Comparison of ENCODE assay signal across 8 mouse cellular contexts in the genomic region with DNA sequence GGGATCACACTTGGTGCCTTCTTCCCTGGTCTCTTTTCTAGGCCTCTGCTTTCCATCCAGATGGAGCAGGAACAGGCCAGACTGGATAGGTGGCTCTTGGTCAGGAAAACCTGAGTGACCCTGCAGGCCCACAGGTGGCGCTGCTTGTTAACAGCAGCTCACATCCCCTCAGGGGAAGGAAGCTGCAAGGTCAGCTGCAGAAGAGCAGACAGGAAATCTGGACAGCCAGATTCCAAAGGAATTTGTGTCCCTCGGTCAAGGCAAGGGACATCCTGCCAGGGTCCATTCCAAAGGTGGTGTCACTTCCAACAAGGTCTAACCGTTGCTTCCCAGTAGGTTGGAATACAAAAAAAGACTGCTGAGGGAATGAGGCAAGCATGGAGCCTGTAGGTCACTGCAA. TPM values are rescaled to one million over a fixed set of nuclear protein-coding genes. Genes with fewer than 3 reads are reported as not detected.
DNase-seq lines count a peak whose midpoint lies in the region; ATAC-seq and TF ChIP-seq lines count a peak whose summit lies in the region.
"Had no signal": no experiment of that assay in that cellular context is flagged by ENCODE, and none has a peak within 500 bp of the region (broad histone marks: within the 10 kb centered on the region; RNA-seq: fewer than 3 reads in every experiment).

No protein-coding gene starts in this region.

- intact Hi-C loops in heart, postnatal 36 days (cut with DNase I): loop anchor here (1.0 to 2.0 kb wide), 2 partner anchors 31 to 45 kb away; no protein-coding TSS in a partner anchor

- H3K4me3 ChIP-seq in G1E (ENCODE audit: low read depth, low read length): no peak overlapping the region
- H3K4me3 ChIP-seq in embryonic fibroblast, embryonic 13.5 days (ENCODE audit: insufficient read depth, low read length): no peak overlapping the region
- no peak overlapping the region for H3K4me3 ChIP-seq in limb, embryonic 14.5 days (replicated peaks; ENCODE audit: low read length)
- H3K4me3 ChIP-seq: midbrain, embryonic 12.5 days had no signal

- 0 out of 2 replicates have a peak, but pooled peaks have one; percentile 13 for TF ChIP-seq CTCF in G1E (IDR thresholded peaks at IDR 0.05; ENCODE audit: low read depth, low read length)
- TF ChIP-seq CTCF in embryonic fibroblast, embryonic 13.5 days (IDR thresholded peaks at IDR 0.05; ENCODE audit: borderline replicate concordance, insufficient read depth, low read length): peak; percentile 46; the same call in 1 of the 2 replicates

- WGBS in limb, embryonic 14.5 days: 19% methylated on average over 3 of the region's 3 CpGs

- no peak overlapping the region for H3K27ac ChIP-seq in embryonic fibroblast, embryonic 13.5 days (ENCODE audit: insufficient read depth, low read length)
- H3K27ac ChIP-seq in limb, embryonic 14.5 days (replicated peaks; ENCODE audit: low read depth, low read length): no peak overlapping the region
- H3K27ac ChIP-seq: midbrain, embryonic 12.5 days had no signal

- TF ChIP-seq POLR2A in embryonic fibroblast, embryonic 13.5 days (IDR thresholded peaks at IDR 0.05; ENCODE audit: low read depth, low read length): no peak
- TF ChIP-seq POLR2A in limb, embryonic 14.5 days (IDR thresholded peaks at IDR 0.05; ENCODE audit: borderline replicate concordance, extremely low read depth, insufficient read depth, insufficient read length): no peak

- ATAC-seq in G1E (ENCODE audit: extremely low read depth, insufficient number of reproducible peaks, low FRiP score, poor library complexity, severe bottlenecking): no peak
- ATAC-seq in limb, embryonic 14.5 days (ENCODE audit: low FRiP score, low read depth): no peak

- H3K27me3 ChIP-seq in G1E (ENCODE audit: insufficient read depth, low read length): no peaks in the 10 kb centered on the region
- H3K27me3 ChIP-seq in limb, embryonic 14.5 days (ENCODE audit: control insufficient read depth, insufficient read depth, low read length): no peaks in the 10 kb centered on the region
- H3K27me3 ChIP-seq: midbrain, embryonic 12.5 days had no signal

- no peak overlapping the region for H3K9ac ChIP-seq in limb, embryonic 14.5 days (ENCODE audit: low read depth, low read length, severe bottlenecking)
- H3K9ac ChIP-seq: midbrain, embryonic 12.5 days had no signal

- peaks cover 2% of the 10 kb centered on the region; the same call in 1 of the 2 replicates for H3K9me3 ChIP-seq in G1E (replicated peaks)
- no peaks in the 10 kb centered on the region for H3K9me3 ChIP-seq in limb, embryonic 14.5 days (ENCODE audit: control insufficient read depth, low read length)
- H3K9me3 ChIP-seq: midbrain, embryonic 12.5 days had no signal

- H3K36me3 ChIP-seq in G1E (replicated peaks): no peaks in the 10 kb centered on the region
- 0 out of 2 replicates have a peak, but pooled peaks cover 3% of the 10 kb centered on the region for H3K36me3 ChIP-seq in limb, embryonic 14.5 days (ENCODE audit: control insufficient read depth, insufficient read depth, low read length)
- H3K36me3 ChIP-seq: midbrain, embryonic 12.5 days had no signal

- DNase-seq in G1E (ENCODE audit: low spot score): peak; percentile 17
- peak; percentile 83 for DNase-seq in adrenal gland, postnatal 10 days
- peak; percentile 69 to 74 for DNase-seq in heart, postnatal 36 days
- peak; percentile 47 for DNase-seq in limb, embryonic 14.5 days (ENCODE audit: low spot score)
- DNase-seq in neural tube, embryonic 10.5 days (ENCODE audit: extremely low spot score, low spot score): peak; percentile 26
- DNase-seq in thymus, postnatal 0 days (ENCODE audit: low spot score): peak; percentile 14

- no peaks in the 10 kb centered on the region; the same call in 1 of the 2 replicates for H3K4me1 ChIP-seq in G1E (ENCODE audit: insufficient read depth, low read depth, low read length)
- no peaks in the 10 kb centered on the region; the same call in 1 of the 2 replicates for H3K4me1 ChIP-seq in embryonic fibroblast, embryonic 13.5 days (ENCODE audit: control insufficient read depth, insufficient read depth, low read length)
- no peaks in the 10 kb centered on the region for H3K4me1 ChIP-seq in limb, embryonic 14.5 days (ENCODE audit: control insufficient read depth, insufficient read depth, low read length)
- H3K4me1 ChIP-seq: midbrain, embryonic 12.5 days had no signal

- no peak overlapping the region for H3K4me2 ChIP-seq in limb, embryonic 14.5 days (replicated peaks; ENCODE audit: low read depth, low read length, severe bottlenecking)
- H3K4me2 ChIP-seq: midbrain, embryonic 12.5 days had no signal

RNA-seq across cellular contexts. Expression of gene Macf1, which starts 50.8 kb away (rescaled TPM):
- total RNA-seq in G1E (2014; fragmentation: Nextera tagmentation) (169 and 174 TPM in 2 replicates), G1E (2017) (116 and 129 TPM in 2 replicates)
- 33.7 and 39.3 TPM in 2 replicates for polyA plus RNA-seq in G1E (2012)
- 100 to 1,000 TPM; 170 to 248 TPM for total RNA-seq in adrenal gland, postnatal 10 days (2021)
- 250 and 271 TPM in 2 replicates for polyA plus RNA-seq in embryonic fibroblast, embryonic 13.5 days (2011; ENCODE audit: insufficient read length, low read depth, missing spikeins)
- total RNA-seq in heart, postnatal 36 days (2021): 100 to 1,000 TPM; 228 to 240 TPM
- polyA plus RNA-seq in limb, embryonic 14.5 days (2012; rRNA removed): 99.7 and 103 TPM in 2 replicates
- 79.8 and 84.0 TPM in 2 replicates for polyA plus RNA-seq in limb, embryonic 14.5 days (2014; fragmentation: Nextera tagmentation; extraction: Ambion mirVana)
- polyA plus RNA-seq in thymus, postnatal 0 days (2015; fragmentation: Nextera tagmentation; extraction: Ambion mirVana): 32.8 and 37.1 TPM in 2 replicates

Comparison
In these comparisons a context has a peak if more than half of its experiments do, and no peak if none do; other contexts are left out.
1. DNase-seq: peak in every context shown above with its lines; median percentile 83 in adrenal gland, postnatal 10 days; 72 in heart, postnatal 36 days; 47 in limb, embryonic 14.5 days; 26 in neural tube, embryonic 10.5 days; 17 in G1E; 14 in thymus, postnatal 0 days.